Mouse (Mus musculus): ENCODE data around the gene Pdcd5.

Pdcd5 gene

GRCm38 (mm10) chr7:35640072-35640471 is 7.2 kb downstream of the Pdcd5 start:
- DNase-seq: no peak

GRCm38 (mm10) chr7:35636874-35637273 is 10.4 kb downstream of the Pdcd5 start:
- no peak for DNase-seq

- DNase-seq: no peak
These were observed 11.1 kb downstream of the Pdcd5 start for GRCm38 (mm10) chr7:35636229-35636628.

- no peak for DNase-seq
These were observed 18.8 kb downstream of the Pdcd5 start for GRCm38 (mm10) chr7:35628496-35628895.

- no peak for DNase-seq
These were observed 19.9 kb downstream of the Pdcd5 start for GRCm38 (mm10) chr7:35627371-35627770.

GRCm38 (mm10) chr7:35626038-35626437 is 21.3 kb downstream of the Pdcd5 start:
- DNase-seq: no peak

GRCm38 (mm10) chr7:35622626-35623025 is 24.7 kb downstream of the Pdcd5 start:
- no peak for DNase-seq

GRCm38 (mm10) chr7:35617513-35617912 is 29.8 kb downstream of the Pdcd5 start:
- no peak for DNase-seq

GRCm38 (mm10) chr7:35609245-35609644 is 38.1 kb downstream of the Pdcd5 start:
- no peak for DNase-seq

GRCm38 (mm10) chr7:35606816-35607215 is 40.5 kb downstream of the Pdcd5 start:
- DNase-seq: no peak

GRCm38 (mm10) chr7:35602766-35603165 is 44.6 kb downstream of the Pdcd5 start:
- no peak for DNase-seq

- DNase-seq: no peak
These were observed 46.2 kb downstream of the Pdcd5 start for GRCm38 (mm10) chr7:35601106-35601505.

- DNase-seq: no peak
These were observed 47.3 kb downstream of the Pdcd5 start for GRCm38 (mm10) chr7:35600031-35600430.

- no peak for DNase-seq
These were observed 47.8 kb downstream of the Pdcd5 start for GRCm38 (mm10) chr7:35599492-35599891.

- no peak for DNase-seq
These were observed 53.0 kb downstream of the Pdcd5 start for GRCm38 (mm10) chr7:35594311-35594710.

Measured in heart, adult 11 months (tissue).